Mouse (Mus musculus): ENCODE results near the gene Ankrd13d. TPM values are rescaled to one million over a fixed set of nuclear protein-coding genes. Genes with fewer than 3 reads are reported as not detected.

The Ankrd13d gene
- polyA plus RNA-seq, 1 experiment = 0.46 TPM

DNA sequence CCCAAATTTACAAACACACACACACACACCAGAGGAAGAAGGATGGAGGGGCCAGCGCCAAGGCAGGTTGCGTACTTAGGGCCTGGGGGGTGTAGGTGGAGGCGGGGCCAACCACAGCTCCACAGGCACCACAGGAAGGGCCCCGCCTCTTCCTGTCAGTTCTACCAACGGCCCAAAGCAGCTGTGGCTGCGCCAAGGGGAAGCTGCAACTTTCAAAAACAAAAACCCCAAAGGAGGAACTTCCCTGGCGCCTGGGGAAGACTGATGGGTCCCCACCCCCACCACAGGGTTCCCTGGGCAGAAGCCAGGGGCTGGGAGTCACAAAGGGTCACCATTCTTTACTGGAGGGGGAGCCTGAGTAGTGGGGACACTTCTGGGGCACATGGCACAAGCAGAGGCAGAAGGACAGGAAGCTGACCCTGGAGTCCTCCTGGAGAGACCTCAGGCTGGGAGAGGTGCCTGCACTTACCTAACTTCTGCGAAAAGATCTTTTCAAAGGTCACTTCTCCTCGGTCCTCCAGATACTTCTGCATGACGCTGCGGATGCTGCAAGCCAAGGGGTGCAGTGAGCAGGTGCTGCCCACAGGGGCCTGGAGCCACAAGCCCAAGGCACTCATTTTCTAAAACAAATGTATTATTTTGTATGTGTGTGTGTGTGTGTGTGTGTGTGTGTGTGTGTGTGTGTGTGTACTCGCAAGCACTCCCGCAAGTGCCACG lies 11.6 kb upstream of the Ankrd13d start:
- TF ChIP-seq GATA1 (IDR thresholded peaks at IDR 0.05; ENCODE audit: low read length) = no peak

DNA sequence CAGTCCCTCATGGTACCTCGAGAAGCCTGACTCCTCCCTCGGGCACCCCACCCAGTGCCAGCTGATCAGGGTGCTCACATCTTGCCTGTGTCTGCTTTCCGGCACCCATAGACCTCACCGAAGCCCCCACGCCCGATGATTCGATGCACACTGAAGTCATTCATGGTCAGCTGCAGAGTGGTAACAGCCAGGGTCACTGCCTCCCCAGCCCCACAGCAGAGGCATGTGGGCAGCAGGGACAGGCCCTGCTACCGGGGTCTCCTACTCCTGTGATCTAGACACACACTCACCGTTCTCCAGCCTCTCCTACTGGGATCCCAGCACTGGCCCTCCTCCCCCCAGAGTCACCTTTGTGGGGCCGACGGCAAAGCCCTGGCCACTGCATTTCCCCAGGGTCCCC lies 8.2 kb upstream of the Ankrd13d start:
- TF ChIP-seq GATA1 (IDR thresholded peaks at IDR 0.05; ENCODE audit: low read length) = no peak

DNA sequence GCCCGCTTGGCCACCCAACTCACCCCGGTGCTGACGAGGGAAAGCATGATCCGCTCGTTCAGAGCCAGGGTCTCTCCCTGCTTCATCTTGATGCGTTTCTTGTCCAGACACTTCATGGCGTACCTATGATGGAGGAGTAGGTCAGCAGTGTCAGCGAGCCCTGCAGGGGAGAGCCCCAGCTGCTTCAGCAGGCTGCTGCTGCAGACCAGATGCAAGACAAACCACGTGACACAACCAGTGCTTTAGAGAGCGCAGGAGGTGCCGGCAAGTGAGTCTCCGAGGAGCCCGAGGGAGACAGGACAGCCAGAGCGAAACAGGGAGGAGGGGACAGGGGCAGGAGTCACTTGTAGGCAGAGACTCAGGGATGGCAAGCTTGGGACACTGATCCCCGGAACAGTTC lies 7.8 kb upstream of the Ankrd13d start:
- no peak for TF ChIP-seq GATA1 (IDR thresholded peaks at IDR 0.05; ENCODE audit: low read length)

DNA sequence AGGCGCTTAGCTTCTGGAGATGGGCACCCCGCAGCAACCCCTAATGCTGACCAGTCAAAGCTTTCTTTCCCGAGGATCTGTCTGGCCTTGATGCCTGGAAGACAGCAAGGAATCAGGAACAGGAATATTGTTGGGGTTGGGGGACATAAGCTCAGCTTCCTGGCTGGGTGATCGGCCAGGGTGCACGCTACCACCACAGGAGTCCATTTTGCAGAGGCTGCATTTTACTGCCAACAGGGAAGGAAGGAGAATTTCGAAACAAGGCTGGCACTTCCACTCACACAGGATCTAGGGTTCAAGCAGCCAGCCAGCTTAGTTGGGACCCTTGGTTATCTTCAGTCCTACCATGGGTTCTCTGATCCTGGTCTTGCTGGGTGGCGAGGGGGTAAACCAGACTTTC lies 716 bp upstream of the Ankrd13d start:
- no peak for TF ChIP-seq GATA1 (IDR thresholded peaks at IDR 0.05; ENCODE audit: low read length)

DNA sequence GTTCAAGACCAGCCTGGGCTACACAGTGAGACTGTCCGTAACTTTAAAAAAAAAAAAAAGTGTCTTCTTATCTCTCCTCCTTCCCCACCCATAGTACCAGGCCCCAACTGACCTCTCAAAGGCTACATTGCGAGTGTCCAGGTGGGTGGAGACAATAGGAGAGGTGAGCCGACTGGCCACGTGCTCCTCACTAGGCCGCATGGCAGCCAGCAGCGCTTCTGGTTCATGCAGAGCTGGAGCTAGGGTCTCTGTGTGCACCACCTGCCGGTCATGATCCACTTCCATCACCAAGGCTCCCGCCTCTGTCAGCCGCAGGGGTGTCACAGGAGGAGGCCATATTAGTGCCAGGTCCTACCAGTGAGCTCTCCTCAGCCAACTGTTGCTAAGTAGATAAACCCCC lies 2.5 kb downstream of the Ankrd13d start:
- no peak for TF ChIP-seq GATA1 (IDR thresholded peaks at IDR 0.05; ENCODE audit: low read length)

DNA sequence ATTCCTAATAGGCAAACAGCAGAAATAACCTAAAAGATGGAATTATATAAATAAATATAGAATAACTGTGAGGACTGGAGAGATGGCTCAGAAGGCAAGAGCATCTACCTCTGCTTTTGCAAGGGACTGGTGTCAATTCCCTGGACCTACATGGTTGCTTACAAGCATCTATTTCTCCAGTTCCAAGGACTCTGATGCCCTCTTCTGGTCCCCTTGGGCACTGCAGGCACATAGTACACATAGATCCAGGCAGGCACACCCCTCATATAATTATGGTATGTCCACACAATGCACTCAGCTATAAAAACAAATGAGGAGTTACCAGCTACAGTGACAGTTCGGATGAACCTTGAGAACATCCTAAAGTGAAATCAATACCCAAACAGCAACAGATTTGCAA lies 3.5 kb downstream of the Ankrd13d start:
- no peak for TF ChIP-seq GATA1 (IDR thresholded peaks at IDR 0.05; ENCODE audit: low read length)

DNA sequence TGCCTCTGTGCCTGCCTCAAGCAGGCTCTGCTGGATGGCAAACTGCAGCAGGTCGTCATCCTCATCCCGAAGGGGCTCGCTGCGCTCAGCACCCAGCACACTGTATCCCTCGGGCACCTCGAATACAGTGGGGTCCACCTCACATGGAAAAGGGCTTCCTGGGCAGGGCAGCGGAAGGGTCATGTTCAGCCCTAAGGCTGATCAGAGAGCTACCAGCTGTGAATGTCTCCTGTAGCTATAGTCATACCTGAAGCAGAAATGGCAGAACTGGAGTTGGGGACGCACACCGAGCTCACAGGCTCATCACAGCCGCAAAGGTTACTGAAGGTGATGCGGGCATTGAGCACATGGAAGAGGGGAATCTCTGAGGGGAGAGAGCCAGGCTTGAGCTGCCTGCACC lies 12.0 kb downstream of the Ankrd13d start:
- TF ChIP-seq GATA1 (IDR thresholded peaks at IDR 0.05; ENCODE audit: low read length) = no peak

DNA sequence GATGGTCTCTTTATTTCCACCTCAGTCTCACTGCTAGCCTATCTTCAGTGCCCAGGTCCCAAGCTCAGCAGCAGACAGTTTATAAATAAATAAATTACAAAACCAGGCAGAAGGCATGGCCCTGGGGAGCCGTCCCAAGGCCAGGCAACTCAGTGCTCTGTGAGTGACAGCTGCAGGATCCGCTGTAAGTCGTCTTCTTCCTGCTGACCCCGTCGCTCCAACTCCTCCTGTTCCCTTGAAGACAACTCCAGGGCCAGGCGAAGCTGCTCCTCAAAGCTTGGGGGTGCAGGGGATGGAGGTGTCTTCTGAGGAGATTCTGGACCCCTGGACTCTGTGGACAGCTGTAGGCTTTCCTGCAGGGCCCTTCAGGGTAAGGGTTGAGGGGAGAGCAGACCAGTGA lies 12.8 kb downstream of the Ankrd13d start:
- TF ChIP-seq GATA1 (IDR thresholded peaks at IDR 0.05; ENCODE audit: low read length) = no peak

DNA sequence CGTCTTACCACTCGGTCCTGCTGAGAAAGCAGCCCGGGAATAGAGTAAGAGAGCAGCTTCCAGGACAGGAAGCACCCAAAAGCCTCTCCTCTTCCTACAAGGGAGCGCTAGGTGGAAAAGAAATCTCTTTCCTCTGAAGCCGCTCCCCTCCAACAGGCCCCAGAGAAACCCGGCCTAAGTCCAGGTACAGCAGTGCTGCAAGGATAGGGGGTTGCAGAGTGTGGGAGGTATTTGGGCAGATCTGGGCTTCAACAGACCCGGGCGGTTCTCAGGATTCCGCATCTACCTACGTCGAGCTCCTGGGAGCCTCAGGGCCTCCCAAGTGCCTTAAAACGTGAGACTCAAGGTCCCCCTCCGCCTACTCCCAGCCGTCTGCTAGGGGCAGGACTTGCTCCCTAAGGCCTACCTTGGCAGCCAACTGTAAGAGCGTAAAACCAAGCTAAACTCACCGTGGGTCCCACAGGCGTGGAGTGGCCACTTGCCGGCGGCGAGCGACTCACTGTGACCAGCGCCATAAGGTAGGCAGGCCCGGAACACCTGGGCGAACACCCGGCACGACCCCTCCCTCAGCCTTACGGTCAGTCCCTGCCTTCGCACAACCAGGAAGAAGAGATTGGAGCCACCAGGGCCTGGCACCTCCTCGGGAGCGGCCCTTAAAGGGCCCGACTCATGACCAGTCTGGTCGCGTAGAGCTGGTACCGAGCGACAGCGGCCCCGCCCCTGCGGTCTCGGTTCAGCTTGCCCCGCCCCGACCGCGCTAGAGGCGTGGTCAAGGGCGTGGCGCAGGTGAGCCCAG lies 14.2 kb downstream of the Ankrd13d start, which contains the start of gene Ssh3:
Gene Ssh3 (minus strand): TSS at position 615 of the 796 bp plus-strand sequence.
- no peak for TF ChIP-seq GATA1 (IDR thresholded peaks at IDR 0.05; ENCODE audit: low read length)

DNA sequence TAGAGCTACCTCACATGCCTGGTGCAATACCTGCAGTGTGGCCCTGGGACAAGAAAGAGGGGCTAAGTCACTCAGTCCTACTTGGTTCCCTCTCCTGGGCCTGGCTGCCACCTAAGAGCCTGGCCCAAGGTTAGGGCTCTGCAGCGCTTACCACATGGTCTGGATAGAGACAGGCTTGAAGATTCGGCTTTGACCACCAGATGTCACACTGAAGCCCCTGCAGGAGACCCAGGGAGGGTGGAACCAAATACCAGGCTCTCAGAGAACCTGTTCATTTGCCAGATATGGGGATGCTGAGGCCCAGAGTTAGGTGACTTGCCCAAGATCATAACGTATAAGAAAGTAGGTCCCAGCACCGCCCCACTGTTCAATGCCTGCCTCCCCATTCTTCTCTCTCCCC lies 17.0 kb downstream of the Ankrd13d start:
- TF ChIP-seq GATA1 (IDR thresholded peaks at IDR 0.05; ENCODE audit: low read length) = no peak

DNA sequence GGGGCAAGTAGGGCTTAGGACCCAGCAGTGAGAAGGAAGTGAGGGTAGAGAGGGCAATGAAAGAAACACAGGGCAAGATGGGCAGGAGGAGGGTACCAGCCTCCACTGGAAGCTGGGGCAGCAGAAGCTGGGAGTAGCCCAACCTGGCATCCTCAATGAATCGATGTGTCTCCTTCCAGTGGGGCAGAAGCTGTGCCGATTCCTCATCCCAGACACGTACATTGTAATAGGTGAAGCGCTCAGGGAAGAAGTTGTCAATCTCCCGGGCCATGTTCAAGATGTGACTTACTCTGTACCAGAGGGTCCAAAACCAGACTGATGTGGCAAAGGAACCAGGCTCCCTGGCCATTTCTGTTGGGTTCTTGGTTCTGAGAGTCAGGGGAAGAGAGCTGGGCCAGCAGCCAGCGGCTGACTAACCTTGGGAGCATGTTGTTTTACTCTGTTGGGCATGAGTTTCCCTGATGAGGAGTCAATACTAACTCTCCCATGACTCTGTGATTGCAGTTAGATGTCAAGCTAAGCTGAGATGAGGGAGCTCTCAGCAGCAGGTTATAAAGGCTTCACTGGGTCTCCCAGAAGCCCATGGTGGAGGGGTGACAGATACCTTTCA lies 18.7 kb downstream of the Ankrd13d start:
- TF ChIP-seq GATA1 (IDR thresholded peaks at IDR 0.05; ENCODE audit: low read length) = no peak

DNA sequence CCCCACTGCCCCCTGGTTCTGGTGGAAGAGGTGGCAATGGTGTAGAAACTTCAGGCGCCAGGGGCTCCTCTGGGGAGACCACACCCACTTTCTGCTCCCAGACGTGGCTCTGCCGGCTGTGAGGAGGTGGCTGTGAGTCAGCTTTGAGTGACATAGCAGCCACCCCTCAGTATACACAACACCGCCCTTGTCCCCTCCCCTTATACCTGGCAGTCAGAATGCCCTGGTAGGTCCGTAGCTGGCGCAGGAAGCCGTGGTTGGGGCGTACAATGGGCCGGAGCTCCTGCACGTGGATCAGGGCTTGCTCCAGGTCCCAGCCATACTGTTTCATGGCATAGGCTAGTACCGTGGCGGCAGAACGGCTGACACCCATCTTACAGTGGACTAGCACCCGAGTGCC lies 19.2 kb downstream of the Ankrd13d start:
- no peak for TF ChIP-seq GATA1 (IDR thresholded peaks at IDR 0.05; ENCODE audit: low read length)

DNA sequence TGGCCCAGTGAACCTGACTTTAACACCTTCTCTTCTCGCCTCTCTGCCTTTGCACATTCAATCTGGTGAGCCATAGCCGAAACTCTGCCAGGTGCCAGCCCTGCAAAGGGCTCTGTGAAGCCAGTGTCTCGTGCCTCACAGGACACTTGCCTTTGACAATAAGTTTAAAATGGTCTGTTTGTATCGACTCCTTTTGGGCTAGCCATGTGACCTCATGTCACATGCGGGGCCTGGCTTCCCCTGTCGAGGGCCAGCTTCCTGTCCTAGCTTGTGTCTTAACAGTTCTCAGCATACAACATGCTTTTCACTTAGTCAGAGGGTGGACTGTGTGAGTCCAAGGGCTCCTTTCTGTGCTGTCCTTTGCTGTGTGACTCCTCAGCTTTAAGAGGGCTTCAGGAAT lies 20.2 kb downstream of the Ankrd13d start:
- TF ChIP-seq GATA1 (IDR thresholded peaks at IDR 0.05; ENCODE audit: low read length) = no peak

DNA sequence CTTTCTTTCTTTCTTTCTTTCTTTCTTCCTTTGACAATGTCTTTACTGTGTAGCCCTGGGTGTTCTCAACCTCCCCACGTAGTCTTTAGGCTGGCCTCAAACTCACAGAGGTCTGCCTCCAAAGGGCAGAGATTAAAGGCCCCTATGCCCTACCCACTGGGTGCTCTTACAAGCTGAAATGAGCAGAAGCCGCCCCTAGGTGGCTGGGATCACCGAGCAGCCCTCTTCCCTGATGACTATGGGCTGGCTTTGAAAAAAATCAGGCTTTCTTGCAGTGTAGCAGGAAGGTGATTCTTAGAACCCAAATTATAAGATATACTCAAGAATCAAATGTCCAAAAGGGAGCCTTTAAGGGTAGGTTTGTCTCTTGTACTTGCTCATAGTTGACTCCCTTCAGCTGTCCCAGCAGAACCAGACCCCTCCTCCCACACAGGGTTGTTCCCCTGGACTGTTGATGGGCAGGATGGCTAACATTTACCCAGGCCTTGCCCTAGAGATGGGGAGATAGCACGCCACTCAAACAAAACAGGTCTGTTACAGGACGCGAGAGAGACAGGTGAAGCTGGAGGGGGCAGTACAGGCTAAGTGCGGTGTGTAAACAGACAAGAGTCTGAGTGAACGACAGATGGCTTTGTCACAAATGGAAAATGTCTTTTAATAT lies 21.8 kb downstream of the Ankrd13d start:
- TF ChIP-seq GATA1 (IDR thresholded peaks at IDR 0.05; ENCODE audit: low read length) = no peak

DNA sequence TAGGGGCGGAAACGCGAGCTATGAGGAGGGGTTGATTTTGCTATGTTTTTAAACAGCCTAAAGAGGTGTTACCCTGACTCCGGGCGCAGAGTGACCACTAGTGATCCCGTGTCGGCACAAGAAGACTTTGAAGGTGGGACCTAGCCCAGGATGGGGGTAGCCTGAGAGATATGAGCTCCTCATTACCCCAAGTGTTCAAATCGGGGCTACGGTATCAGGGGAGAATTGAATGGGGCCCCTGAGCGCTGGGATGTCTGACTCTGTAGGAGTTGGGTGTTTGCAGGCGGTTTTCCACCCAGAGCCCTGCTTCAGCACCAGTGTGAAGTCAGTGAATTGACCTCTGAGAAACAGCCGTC lies 25.1 kb downstream of the Ankrd13d start:
- no peak for TF ChIP-seq GATA1 (IDR thresholded peaks at IDR 0.05; ENCODE audit: low read length)

Measured in G1E-ER4 (cell line).